Mouse (Mus musculus): ENCODE results near the gene Slc6a3.
A peak's percentile ranks its signal among the peaks of the same experiment; 100 is the strongest.

Slc6a3 gene

DNA sequence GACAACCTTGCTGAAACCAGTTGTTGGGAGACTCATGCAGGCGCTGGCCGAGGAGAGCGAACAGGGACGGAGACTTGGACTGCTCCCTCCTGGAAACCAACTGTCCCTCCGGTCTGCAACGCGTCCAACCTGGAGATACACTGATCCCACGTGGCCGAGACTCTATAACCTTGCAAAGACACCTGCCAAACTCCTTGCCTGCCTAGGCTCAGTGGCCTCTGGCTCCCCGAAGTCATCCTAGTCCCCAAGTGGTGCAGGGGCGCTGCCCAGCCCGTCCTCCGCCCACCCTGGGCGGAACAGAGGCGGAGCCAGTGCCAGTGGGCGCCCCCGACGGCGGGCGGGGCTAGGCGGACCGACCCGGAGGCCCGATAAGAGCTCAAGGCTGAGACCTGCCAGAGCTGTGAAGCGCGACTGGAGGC lies at the start of gene Slc6a3:
TSS of gene Slc6a3 (plus strand) at position 345 of the 419 bp plus-strand sequence.
- no peak for TF ChIP-seq GATA4 (IDR thresholded peaks at IDR 0.05; ENCODE audit: insufficient replicate concordance, low read length)

DNA sequence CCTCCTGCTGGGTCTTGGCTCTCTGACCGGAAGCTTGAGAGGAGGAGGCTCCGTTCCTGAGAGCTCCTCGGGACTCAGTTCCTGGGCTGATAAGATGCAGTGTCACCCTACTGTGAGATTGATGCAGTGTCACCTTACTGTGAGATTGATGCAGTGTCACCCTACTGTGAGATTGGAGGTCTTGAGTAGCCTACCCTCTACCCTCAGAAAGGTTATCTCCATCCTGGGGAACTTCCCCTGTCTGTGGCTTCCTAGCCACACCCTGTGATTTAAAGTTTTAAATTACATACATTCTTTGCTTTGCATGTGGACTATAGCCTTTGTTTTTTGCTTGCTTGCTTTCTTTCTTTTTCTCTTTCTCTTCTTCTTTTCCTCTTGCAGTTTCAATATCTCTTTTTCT lies 48.4 kb upstream of the Slc6a3 start:
- peak; percentile 24; the same call in 1 of the 2 replicates for TF ChIP-seq GATA4 (IDR thresholded peaks at IDR 0.05; ENCODE audit: insufficient replicate concordance, low read length)

DNA sequence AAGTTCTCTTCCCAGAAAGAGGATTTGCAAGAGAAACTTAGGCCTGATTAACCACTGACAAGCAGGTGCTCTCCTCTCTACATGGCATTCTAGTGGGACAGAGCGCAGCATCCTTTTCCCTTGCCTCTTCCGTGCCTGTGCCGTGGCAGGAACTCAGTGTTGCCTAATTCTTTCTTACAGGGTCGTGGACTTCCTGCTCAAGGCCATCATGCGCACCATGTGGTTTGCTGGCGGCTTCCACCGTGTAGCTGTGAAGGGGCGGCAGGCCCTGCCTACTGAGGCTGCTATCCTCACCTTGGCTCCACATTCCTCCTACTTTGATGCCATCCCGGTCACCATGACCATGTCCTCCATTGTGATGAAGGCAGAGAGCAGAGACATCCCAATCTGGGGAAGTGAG lies 47.8 kb upstream of the Slc6a3 start:
- TF ChIP-seq GATA4 (IDR thresholded peaks at IDR 0.05; ENCODE audit: insufficient replicate concordance, low read length) = no peak

DNA sequence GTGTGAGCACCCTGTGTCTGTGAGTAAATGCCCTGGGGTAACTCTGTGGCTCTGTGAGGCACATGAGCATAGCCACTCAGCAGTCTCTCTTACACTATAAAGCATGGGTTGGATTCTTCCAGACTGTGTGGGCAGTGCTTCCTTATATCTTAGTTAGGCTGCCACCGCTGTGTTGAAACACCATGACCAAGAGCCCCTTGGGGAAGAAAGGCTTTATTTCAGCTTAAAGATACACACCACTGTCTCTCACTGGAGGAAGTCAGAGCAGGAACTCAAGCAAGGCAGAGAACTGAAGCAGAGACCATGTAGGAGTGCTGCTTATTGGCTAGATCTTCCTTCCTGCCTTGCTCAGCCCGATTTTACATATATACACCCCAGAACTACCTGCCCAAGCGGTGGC lies 46.6 kb upstream of the Slc6a3 start:
- TF ChIP-seq GATA4 (IDR thresholded peaks at IDR 0.05; ENCODE audit: insufficient replicate concordance, low read length) = no peak

DNA sequence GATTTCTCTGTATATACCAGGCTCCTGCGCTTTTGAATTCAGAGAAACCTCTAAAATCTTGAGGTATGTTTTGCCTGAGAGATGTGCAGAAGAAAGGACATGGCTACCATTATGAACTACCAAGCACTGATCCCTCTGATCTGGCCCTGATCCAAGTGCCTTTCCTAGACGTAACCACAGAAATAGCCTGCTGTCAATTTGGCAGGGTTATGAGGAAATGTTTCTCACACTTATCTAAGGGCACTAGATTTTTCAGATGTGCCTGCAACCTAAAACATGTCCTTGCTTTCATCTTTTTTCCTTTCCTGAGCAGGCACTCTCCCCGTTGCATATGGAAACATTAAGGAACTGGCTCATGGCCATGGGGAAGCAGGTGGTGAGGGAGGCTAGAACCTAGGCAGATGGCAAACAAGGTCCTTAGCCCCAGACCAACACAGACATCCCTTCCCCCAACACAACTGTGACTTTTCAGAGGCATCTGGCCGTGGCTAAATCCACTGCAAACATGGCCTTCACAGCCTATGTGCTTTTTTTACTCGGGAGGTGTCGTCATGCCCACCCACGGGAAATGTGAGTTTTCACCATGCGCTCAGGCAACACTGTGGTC lies 45.9 kb upstream of the Slc6a3 start:
- TF ChIP-seq GATA4 (IDR thresholded peaks at IDR 0.05; ENCODE audit: insufficient replicate concordance, low read length) = no peak

DNA sequence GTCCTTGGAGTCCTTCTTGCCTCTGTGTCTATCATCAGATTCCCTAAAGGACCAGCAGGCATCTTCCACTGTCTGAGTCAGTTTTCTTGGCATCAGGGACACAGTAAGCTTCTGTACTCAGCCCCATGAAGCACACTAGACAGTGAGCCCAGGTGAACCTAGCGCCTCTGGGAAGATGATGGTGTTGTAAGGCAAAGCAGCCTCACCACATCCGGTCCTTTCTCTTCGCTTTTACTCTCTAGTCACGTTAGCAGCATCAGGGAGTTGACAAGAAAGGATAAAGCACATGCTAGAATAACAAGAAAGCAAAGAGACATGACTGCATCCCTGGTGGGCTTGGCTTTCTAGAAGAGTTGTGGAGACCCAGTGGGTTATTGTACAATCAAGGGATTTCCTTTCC lies 43.4 kb upstream of the Slc6a3 start:
- TF ChIP-seq GATA4 (IDR thresholded peaks at IDR 0.05; ENCODE audit: insufficient replicate concordance, low read length) = no peak

DNA sequence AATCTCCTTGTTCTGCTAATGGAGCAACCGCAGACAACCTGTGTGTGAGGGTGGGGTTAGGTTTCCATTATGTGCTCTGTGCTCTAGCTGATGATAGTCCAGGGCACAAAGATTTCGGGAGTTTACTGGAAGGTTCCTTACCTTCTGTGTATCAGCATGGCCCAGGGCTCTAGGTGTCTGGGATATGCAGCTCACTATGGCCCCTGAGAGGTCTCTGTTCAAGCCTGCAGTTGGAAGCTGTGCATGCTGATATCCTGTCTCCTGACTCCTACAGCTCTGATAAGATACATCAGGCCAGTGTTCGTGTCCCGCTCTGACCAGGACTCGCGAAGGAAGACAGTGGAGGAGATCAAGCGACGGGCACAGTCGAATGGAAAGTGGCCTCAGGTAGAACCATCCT lies 42.0 kb upstream of the Slc6a3 start:
- TF ChIP-seq GATA4 (IDR thresholded peaks at IDR 0.05; ENCODE audit: insufficient replicate concordance, low read length) = no peak

DNA sequence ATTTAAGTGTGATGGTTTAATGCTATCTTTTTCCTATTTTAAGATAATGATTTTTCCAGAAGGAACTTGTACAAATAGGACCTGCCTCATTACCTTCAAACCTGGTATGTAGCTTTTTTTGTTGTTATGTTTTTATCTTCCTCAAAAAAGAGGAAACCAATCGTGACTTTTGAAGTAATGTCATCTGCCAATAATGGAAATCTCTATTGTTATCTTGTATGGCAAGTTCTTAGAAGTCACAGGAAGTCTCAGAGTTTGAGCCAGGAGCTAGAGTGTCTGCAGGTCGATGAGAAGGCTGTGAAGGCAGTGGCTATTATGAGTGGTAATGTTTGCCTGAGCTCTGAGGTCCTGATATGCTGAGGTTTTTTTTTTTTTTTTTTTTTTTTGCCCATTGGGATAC lies 40.4 kb upstream of the Slc6a3 start:
- no peak for TF ChIP-seq GATA4 (IDR thresholded peaks at IDR 0.05; ENCODE audit: insufficient replicate concordance, low read length)

DNA sequence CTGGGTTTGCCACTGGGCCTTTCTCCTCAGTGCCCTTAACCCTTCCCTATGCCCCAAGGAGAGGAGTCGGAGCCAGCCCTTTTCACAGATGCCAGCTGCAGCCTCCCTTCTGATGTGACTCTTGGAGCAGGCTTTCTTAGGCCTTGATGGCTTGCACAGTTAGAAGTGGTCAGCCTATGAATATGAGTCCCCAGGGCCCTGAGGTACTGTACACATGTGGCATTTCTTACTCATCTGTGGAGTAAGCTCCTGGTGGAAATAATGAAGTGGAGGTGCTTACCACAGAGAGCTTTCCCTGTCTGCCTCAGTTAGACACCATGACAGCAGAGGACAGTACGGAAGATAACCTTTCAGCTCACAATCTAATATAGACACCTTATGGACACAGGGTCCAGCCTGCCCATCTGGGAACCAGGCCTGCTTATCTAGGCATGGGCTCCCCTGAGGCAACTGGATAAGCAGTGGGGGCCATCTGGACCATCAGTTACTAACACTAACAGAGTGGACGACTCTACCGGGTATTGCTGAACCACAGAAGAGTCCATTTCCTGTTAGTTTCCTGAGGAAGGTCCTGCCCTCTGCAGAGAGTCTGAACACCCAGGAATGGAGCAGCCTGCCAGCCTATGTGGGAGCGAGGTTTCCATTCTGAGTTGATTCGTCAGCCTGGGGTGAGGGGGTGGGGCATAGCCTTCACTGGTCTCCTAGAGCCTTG lies 36.5 kb upstream of the Slc6a3 start:
- TF ChIP-seq GATA4 (IDR thresholded peaks at IDR 0.05; ENCODE audit: insufficient replicate concordance, low read length) = peak; percentile 44; the same call in 1 of the 2 replicates

DNA sequence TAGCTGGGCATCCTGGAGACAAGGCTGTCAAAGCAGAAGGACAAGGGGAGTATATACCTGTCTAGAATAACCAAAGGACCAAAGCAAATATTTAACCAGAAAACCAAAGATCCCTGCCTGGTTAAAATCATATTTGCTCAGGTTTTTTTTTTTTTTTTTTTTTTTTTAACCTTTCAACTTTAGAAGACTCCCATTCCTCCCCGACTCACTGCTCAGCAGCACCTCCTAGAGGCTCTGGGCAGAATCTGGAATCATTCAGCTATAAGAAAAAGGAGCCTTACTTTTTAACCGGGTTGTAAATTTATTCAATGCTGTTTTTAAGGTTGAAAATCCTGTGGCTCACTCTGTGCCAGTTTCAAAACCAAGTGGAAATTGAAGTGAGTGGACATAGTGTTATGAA lies 33.8 kb upstream of the Slc6a3 start:
- TF ChIP-seq GATA4 (IDR thresholded peaks at IDR 0.05; ENCODE audit: insufficient replicate concordance, low read length) = no peak

DNA sequence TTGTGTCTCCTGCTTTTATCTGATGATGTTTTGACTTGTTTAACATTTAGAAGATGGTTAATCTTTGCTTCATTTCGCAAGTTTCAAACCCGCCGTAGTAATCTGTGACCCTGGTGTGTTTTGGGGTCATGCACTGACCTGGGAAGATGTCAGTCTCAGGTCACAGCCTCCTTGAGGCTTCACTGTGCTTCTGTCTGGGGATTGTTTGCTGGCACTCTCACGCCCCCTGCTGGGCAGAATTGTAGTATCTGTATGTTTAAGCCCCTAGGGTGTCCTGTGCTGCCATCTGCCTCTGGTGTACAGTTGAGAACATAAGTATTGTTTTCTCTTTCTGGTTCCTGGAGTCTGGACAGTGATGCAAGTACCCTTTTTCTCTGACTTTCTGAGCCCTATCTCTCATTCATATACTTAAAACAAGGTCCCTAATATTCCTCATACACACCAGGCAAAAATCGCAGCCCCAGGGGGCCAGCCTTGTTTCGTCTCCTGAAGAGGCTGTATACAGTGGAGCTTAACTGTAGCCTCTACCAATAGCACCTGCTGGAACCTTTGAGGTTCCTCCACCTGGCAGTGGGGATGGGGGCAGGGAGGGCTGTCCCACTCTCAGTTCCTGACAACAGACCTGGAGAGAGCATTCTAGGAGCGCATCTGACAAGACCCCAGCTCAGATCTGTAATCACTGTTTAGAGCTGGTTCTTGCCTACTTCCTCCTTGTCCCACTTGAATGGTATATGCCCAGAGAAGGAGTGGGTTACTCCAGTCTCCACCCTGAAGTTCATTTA lies 30.7 kb upstream of the Slc6a3 start:
- TF ChIP-seq GATA4 (IDR thresholded peaks at IDR 0.05; ENCODE audit: insufficient replicate concordance, low read length) = no peak

DNA sequence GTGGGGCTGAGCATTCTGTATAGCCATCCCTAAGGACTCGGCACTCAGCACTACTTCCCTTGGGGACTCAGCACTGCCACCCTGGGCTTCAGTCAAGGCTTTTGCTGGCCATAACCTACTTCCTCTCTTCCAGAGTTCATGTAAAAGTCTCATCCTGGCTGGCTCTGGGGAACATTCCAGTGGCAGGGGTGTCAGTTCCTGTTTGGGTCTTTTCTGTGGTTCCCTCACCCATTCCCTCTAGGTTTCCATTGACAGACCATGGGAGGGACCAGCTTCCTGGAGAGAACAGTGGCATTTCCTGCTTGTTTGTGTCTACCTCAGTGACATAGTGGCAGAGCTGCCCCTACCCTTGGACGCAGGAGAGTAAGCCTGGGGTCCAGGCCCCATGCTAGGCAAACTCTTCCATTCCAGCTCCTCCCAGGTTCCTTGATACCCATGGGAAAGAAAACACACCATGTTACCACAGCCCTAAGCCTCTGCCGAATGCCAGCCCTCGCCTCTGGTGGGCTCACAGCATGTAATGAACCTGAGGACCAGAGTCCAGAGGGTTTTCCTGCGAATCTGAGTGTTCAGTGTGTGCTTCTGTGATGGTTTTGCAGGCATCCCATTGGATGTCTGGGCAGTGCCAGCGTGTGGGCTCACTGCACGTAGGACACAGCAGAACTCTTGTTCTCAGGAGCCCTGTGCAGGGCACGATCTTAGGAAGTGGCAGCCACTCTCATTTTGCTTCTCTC lies 27.6 kb upstream of the Slc6a3 start:
- TF ChIP-seq GATA4 (IDR thresholded peaks at IDR 0.05; ENCODE audit: insufficient replicate concordance, low read length) = no peak

DNA sequence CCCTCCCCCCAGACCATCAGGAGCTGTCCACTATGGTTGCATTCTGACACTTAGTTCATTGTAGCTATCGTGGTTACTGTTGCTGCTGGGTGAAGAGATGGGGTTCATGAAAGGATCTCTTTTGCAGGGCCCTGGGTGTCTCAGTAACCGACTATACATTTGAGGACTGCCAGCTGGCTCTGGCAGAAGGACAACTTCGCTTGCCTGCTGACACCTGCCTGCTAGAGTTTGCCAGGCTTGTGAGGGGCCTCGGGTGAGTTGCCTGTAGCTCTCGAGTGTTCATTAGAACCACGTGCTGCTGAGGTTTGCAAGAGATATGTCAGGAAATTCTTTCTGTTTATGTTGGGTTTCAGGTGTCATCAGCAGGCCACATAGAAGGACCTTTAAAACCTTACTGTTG lies 26.7 kb upstream of the Slc6a3 start:
- TF ChIP-seq GATA4 (IDR thresholded peaks at IDR 0.05; ENCODE audit: insufficient replicate concordance, low read length) = no peak

DNA sequence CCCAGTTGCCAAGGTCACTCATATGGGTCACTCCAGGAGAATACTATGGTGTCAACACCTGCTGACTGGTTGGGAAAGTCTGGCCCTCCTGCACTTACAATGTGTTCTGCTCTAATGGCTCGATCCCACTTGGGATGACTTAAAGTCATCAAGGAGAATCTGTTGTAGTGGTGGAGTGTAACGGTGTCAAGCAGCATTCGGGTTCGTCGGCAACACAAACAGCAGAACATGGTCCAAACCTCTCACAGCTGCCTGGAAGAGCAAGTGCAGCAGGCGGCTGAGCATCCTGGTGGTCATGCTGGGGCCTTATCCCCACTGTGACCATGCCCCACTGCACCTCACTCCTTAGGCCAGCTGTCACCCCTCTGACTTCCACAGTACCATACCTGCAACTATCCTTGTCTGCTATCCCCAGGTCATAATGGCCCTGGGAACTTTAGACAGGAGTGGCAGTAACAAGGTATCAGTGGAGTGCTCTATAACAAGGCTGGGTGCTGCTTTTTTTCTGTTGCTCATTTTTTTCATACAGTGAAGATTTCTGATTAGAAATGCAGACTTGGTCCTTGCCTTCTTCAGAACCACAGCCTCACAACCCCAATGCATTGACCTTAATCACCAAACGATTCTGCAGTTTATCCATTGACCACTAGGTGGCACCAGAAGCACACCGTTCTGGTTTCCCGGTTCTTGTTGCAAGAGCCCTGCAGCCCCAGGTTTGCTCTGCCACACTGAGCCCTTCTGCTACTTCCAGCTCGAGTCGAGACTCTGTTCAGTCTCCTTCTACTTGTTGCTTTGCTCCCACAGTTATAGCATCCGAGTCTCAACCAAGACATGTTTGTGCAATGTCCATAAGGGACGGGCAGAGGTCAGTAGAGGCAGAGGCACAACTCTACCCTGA lies 23.5 kb upstream of the Slc6a3 start:
- TF ChIP-seq GATA4 (IDR thresholded peaks at IDR 0.05; ENCODE audit: insufficient replicate concordance, low read length) = no peak

Measured in liver, adult (tissue).